Mouse (Mus musculus) kidney, postnatal 36 days (tissue): ENCODE data around the gene Robo2.
"Not testable (repeated sequence)": the region's sequence is repeated elsewhere in the genome, so short reads cannot be mapped to it uniquely, and the experiment has no call there.

Experiments
- DNase-seq, 2 experiments: peaks; one replicate each; pipeline ENCODE4 v3.0.0; 2021 to 2022; ENCODE audit warnings: mixed read lengths in 2 of 2

The Robo2 gene

DNA sequence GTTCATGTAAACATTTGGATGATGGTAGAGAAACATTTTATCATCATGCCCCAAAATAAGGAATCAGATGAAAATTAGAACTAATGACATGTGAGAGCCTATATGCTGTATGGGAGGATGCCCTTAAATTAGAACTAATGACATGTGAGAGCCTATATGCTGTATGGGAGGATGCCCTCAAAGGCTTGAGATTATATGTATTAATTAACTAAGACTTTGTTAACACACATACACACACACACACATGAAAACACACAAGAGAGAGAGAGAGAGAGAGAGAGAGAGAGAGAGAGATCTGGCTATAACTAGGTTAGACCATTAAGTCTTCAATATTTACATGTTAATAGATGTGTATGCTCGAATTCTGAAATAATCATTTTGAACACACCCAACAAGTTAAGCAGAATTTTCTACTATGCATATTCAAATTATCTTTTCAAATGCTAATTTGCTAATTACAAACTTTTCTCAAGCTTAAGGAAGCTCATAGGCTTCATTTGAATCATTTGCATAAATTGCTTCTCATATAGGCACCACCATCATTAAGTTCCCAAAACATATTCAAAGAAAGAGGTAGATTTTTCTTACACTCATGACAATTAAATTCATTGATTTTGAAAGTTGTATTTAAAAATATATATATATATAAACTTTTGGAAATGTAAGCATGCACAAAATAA lies 211.5 kb downstream of the Robo2 start:
- DNase-seq, result no peak

GRCm38 (mm10) chr16:74192979-74193554 lies 218.6 kb downstream of the Robo2 start:
- no peak for DNase-seq

DNA sequence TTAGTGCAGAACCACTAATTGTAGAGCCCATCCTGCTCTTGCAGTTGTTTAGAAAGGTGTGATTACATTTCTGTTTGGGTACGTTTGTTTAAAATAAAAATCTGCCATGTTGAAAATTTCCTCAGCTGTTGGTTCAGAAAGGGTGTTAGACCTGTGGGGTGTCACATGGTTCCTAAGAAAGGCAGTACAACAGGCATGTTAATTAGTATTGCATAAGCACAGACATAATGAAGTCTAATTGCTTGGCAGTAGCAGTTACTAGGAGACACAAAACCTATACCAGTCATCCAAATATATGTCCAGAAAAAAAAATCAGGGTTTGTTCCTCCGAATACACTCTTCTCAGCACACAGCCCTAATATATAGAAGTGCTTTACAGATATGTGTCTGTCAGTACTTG lies 220.0 kb downstream of the Robo2 start:
- DNase-seq, result no peak

GRCm38 (mm10) chr16:74182509-74183113 lies 229.0 kb downstream of the Robo2 start:
- DNase-seq, result peak in 1 of 2 experiments; percentile 5

DNA sequence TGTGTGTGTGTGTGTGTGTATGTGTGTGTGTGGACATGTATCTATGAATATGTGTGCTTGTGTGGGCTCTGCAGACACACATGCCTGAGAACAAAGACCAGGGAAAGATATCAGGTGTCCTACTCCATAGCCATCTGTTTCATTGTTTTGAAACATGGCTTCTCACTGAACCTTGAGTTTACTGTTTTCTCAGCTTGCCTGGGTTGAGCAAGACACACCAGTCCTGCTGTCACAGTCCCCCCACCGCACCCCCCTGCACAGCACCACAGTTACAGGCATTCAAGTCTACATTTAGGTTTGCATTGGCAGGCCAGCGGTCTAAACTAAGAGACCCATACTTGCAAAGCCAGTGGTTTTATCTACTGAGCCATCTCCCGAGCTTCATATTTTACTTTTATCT lies 239.0 kb downstream of the Robo2 start:
- no peak for DNase-seq

DNA sequence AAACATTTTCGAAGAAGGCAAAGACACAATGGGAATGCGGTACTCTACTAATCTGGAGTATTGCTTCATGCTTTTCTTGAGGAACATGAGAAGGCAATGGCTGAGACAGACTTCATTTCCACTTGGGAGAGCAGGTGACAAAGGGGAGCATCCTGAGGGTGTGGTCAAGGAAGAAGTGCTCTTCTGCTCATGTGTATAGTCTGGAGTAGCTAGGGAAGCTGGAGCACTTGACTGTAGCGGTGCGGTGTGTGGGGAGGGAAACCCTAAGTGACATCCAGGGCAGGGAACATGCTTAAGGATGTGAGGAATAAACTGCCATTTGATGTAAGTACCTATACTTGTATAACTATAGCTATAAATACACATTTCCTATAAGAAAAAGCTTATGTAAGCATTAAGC lies 242.0 kb downstream of the Robo2 start:
- no peak for DNase-seq

GRCm38 (mm10) chr16:74169121-74169520 lies 242.5 kb downstream of the Robo2 start:
- no peak for DNase-seq

DNA sequence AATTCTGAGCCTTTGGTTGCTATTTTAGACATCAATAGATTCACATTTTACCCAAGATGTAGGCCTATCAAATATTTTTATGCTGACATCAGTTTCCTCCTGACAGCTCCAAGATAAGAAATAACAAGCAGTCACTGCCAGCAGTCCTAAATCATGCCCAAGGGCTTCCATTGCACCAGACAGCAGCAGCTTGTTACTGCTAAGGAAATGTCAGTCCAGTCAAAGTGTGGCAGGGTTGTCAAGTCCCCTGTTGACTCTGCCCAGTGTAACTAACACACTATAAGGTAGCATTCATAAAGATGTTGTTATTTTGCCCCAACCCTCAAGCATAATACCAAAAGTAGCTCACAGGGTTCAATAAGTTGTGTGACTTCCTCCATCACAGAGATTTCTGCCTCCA lies 243.8 kb downstream of the Robo2 start:
- no peak for DNase-seq

- no peak for DNase-seq
Measured at GRCm38 (mm10) chr16:74162041-74162440, 249.6 kb downstream of the Robo2 start.

- no peak for DNase-seq
Measured at GRCm38 (mm10) chr16:74159189-74159588, 252.4 kb downstream of the Robo2 start.

GRCm38 (mm10) chr16:74136181-74136580 lies 275.4 kb downstream of the Robo2 start:
- DNase-seq, result no peak

- DNase-seq, result peak; percentile 28 to 49
Measured at GRCm38 (mm10) chr16:74132833-74133232, 278.8 kb downstream of the Robo2 start.

- no peak for DNase-seq
Measured at GRCm38 (mm10) chr16:74131370-74131769, 280.3 kb downstream of the Robo2 start.

GRCm38 (mm10) chr16:74128443-74128983 lies 283.1 kb downstream of the Robo2 start:
- no peak for DNase-seq

GRCm38 (mm10) chr16:74113155-74113554 lies 298.5 kb downstream of the Robo2 start:
- no peak for DNase-seq

DNA sequence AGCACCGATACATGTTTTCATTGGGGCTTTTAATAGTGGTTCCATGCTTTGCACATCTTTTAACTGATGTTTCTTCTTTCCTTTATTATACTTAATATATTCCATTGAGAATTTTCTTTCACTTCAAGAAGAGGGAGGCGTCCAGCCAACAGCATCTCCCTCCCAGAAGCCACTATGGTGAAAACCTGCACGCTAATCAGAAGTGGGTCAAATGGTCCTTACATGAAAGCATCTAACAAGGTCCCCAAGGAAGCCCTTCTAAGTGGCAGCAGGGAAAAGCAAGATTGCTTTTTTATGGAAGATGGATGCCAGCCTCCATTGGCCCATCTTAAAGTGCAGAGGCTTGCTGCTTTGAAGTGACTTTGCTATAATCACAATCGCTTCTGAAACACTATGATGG lies 300.5 kb downstream of the Robo2 start:
- no peak for DNase-seq

DNA sequence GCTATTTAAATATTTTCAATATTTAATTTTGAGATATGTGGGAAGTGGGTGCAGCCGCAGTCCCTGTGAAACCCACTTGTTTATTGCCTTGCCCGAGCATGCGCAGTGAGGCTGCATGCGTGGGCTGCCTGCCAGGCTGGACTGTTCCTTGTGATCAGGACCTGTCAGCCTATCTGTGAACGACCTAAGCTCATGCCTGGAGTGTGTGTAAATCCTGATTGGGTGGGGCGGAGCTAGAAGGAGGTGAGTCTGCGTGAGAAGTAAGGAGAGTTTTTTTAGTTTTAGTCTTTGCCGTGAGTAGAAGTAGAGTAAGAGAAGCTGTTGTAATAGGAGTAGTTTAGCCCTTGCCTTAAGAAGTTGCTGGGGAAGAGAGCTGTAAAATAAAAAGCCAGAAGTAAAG lies 307.2 kb downstream of the Robo2 start:
- not testable (repeated sequence) for DNase-seq

GRCm38 (mm10) chr16:74092997-74093801 lies 318.4 kb downstream of the Robo2 start:
- DNase-seq, result peak in 1 of 2 experiments; percentile 19

DNA sequence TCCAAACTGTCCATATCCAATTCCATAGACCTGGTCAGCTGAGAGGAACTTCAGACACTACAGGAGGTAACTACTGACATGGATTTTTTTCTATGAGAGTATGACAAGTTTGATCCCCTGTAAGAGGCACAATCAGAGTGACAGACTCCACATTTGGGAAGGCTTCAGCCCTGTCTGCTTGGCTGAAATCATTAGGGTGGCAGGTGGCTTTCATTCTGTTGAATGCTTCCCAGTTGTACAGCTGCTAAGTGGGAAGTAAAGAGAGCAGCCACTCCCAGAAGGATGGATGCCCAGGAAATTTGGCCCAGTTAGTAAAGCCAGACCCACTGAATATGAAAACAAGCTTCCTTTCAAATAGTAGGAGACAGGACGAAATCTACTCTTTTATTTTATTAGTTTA lies 321.7 kb downstream of the Robo2 start:
- DNase-seq, result no peak

DNA sequence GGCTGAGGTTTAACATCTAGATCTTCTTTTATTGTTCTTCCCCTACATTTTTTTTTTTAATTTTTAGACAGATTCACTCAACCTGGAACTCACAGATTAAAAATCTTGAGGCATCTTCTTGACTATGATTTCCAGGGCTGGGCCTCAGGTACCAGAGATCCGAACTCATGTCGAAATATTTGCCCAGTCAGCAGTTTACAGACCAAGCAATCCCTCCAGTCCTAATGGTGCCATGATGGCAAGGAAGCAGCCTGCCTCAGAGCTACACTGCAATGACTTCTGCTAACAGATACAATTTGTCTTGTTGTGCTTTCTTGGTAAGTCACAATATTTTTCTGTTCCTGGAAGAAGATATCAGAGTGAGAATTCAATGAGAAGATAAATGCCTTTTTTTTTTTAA lies 327.4 kb downstream of the Robo2 start:
- no peak for DNase-seq

DNA sequence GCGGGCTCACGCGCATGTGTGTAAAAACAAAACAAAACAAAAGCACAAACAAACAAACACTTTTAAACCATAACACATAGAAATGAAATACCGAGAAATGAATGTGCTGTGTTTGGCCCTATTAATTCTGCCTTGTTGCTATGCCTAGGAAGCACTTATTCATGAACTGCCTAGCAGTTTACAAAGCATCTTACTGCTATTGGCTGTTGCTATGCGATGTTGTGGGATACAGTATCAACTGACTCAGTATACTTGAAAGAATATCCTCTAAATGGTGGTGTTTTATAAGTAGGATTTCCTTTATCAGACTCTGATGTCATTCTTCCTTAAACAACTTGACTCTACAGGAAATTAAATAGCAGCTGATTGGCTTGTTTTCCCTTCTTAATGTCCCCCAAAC lies 339.0 kb downstream of the Robo2 start:
- no peak for DNase-seq

DNA sequence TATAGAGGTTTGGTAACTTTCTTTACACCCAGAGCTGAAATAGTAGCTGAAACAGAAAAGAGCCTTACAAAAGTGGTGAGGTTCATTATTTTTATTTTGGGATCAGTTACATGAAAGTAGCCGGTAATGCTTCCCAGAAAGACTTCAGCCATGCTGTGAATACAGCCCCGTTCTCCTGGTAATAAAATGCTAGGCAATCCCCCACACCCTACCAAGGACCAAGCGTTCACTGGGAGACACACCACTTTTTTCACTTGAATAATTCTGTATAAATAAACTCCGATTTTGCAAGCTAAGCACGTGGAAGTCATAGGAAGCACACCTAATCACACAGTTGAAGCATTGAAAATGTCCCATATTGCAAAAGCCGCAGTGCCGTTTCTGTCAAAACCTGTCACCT lies 341.0 kb downstream of the Robo2 start:
- no peak for DNase-seq

DNA sequence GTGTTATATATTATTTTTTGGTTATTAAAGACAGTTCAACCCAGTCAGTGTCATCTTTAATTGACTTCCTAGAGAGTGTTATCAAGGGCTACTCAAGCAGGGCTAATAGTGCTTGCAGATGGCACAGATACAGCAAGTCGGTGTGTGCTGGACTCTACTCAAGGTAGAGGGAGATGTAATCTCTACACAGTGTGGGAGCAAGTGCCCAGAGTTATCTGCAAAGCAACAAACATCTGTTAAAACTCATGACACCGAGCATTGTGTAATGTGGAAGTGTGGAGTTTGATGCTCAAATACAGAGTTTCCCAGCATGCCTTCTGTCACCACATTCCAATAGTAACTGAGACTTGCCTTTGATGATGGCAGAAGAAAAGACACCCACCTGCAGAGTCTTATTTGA lies 345.7 kb downstream of the Robo2 start:
- no peak for DNase-seq
